Mouse (Mus musculus) left cerebral cortex, postnatal 4 days (tissue): ENCODE results near the gene Ptprh. TPM values are rescaled to one million over a fixed set of nuclear protein-coding genes. Genes with fewer than 3 reads are reported as not detected.
"Not testable (repeated sequence)": the region's sequence is repeated elsewhere in the genome, so short reads cannot be mapped to it uniquely, and the experiment has no call there.

Experiments
- DNase-seq: peaks from one replicate; pipeline ENCODE4 v3.0.0-alpha.2; 2022
- intact Hi-C: fragments of 180-260 bp; cut with DNase I; formaldehyde crosslinking; loops from one replicate; pipeline ENCODE4 v1.15.1; 2025
- total RNA-seq, 2 experiments: library from RNA; stranded (reverse); gene quantifications; 2 replicates each; pipeline ENCODE4 v1.2.3; 2021

The Ptprh gene
- total RNA-seq, 2 experiments from 2014 or later = 1.7 to 2.1 TPM

- DNase-seq = no peak
- intact Hi-C loops = no loop called here
Measured at GRCm38 (mm10) chr7:4608002-4608401, 4.2 kb upstream of the Ptprh start.

GRCm38 (mm10) chr7:4602969-4603368 is 872 bp downstream of the Ptprh start:
- intact Hi-C loops = no loop called here
- no peak for DNase-seq

GRCm38 (mm10) chr7:4597046-4597445 is 6.8 kb downstream of the Ptprh start:
- DNase-seq, intact Hi-C loops: not testable (repeated sequence)

GRCm38 (mm10) chr7:4581481-4581880 is 22.4 kb downstream of the Ptprh start:
- DNase-seq, intact Hi-C loops: not testable (repeated sequence)

GRCm38 (mm10) chr7:4572361-4572760 is 31.5 kb downstream of the Ptprh start:
- intact Hi-C loops, DNase-seq: not testable (repeated sequence)

- intact Hi-C loops = no loop called here
- DNase-seq = no peak
Measured at GRCm38 (mm10) chr7:4562660-4563059, 41.2 kb downstream of the Ptprh start.

- intact Hi-C loops = loop anchor here (5.0 kb wide), 1 partner anchor 240 kb away; no protein-coding TSS in a partner anchor
Measured at GRCm38 (mm10) chr7:4557167-4557560, 46.7 kb downstream of the Ptprh start.

GRCm38 (mm10) chr7:4556256-4557166 is 47.3 kb downstream of the Ptprh start:
- intact Hi-C loops = loop anchor here (5.0 kb wide), 1 partner anchor 241 kb away; no protein-coding TSS in a partner anchor
- peak; percentile 79 for DNase-seq

More at GRCm38 (mm10) chr7:4557167-4557560, 46.7 kb downstream of the Ptprh start:
- DNase-seq = no peak

- intact Hi-C loops = no loop called here
- peak; percentile 76 for DNase-seq
Measured at GRCm38 (mm10) chr7:4547221-4547641, 56.6 kb downstream of the Ptprh start, which contains the start of gene Syt5. TSS of gene Syt5 (minus strand) at chr7:4547541.

- peak; percentile 93 for DNase-seq
- intact Hi-C loops = no loop called here
Measured at GRCm38 (mm10) chr7:4546591-4547131, 57.2 kb downstream of the Ptprh start.

- intact Hi-C loops = no loop called here
Measured at GRCm38 (mm10) chr7:4546050-4546449, 57.8 kb downstream of the Ptprh start.

GRCm38 (mm10) chr7:4542013-4542412 is 61.8 kb downstream of the Ptprh start:
- intact Hi-C loops = no loop called here
- no peak for DNase-seq

More at GRCm38 (mm10) chr7:4546050-4546449, 57.8 kb downstream of the Ptprh start:
- no peak for DNase-seq

GRCm38 (mm10) chr7:4541344-4541743 is 62.5 kb downstream of the Ptprh start:
- intact Hi-C loops = no loop called here
- no peak for DNase-seq

GRCm38 (mm10) chr7:4539019-4539418 is 64.8 kb downstream of the Ptprh start:
- intact Hi-C loops = no loop called here
- no peak for DNase-seq

GRCm38 (mm10) chr7:4537181-4537580 is 66.7 kb downstream of the Ptprh start:
- intact Hi-C loops = no loop called here
- DNase-seq = no peak

GRCm38 (mm10) chr7:4536369-4536768 is 67.5 kb downstream of the Ptprh start:
- intact Hi-C loops = no loop called here
- no peak for DNase-seq

- intact Hi-C loops = no loop called here
- peak; percentile 49 for DNase-seq
Measured at GRCm38 (mm10) chr7:4532005-4532729, 71.7 kb downstream of the Ptprh start, which contains the start of gene Dnaaf3. TSS of gene Dnaaf3 (minus strand) at chr7:4532453.

GRCm38 (mm10) chr7:4530166-4530565 is 73.7 kb downstream of the Ptprh start:
- DNase-seq, intact Hi-C loops: not testable (repeated sequence)

GRCm38 (mm10) chr7:4527302-4527689 is 76.5 kb downstream of the Ptprh start:
- no peak for DNase-seq
- intact Hi-C loops = no loop called here

GRCm38 (mm10) chr7:4526341-4527301 is 77.2 kb downstream of the Ptprh start:
- intact Hi-C loops = no loop called here
- DNase-seq = peak; percentile 78
